Mouse (Mus musculus): ENCODE results near the gene Gm49405.

DNA sequence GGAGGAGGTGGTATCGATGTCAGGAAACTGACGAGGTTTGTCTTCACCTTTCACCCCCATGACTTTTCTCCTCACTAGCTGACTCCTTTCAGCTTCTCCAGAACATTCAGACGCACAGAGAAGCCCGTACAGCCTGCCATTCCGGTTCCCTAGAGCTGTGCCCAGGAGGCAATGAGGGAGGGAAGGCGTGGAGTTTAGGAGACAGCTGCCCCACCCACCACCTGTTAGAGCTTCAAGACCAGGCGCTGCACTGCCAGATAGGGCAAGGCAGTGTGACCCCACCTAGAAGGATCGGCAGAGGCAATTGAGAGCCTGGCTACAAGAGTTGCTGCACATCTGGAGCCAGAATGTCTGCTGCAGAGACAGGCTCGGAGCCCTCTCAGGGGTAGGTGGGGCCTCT is 28.2 kb upstream of the Gm49405 start, which contains the start of gene Aldh3b2:
- TF ChIP-seq GATA1 (IDR thresholded peaks at IDR 0.05; ENCODE audit: low read length) (no peak), TAL1 (IDR thresholded peaks at IDR 0.05; ENCODE audit: low read length) (no peak)
